Mouse (Mus musculus): Measurements from ENCODE around the gene Mrgprh.

DNA sequence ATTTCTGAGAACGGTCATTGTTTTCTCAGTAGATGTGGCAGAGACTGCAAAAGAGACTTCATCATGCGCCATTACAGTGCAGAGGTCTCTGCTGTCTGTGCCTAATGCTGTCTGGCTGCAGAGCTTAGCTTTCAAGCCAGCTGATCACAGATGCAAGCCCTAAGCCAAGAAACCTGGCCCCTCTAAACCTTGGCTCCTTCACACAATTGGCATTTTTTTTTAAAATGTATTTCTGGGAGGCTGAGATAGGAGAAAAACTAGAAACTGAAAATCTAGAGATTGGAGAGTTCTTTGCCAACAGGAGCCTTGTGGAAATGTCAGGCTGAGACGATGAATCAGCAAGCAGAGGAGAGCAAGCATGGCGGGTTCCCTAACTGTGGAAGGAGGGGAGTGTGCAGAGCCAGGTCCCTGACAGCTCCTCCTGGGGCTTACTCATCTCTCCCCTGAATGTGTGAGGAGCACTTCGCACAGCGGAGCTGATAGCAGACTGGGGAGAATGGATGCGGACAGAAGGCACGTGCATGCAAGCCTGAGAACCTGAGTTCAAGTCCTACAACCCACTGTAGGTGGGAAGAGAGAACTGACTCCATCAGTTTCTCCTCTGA, 26.0 kb upstream of the Mrgprh start:
- TF ChIP-seq CTCF (IDR thresholded peaks at IDR 0.05; ENCODE audit: insufficient read depth, low read length) = no peak
- TF ChIP-seq POLR2A (IDR thresholded peaks at IDR 0.05; ENCODE audit: borderline replicate concordance, extremely low read depth, low read depth, low read length) = no peak

Data from lung, adult 2 months (tissue).